8 mouse cellular contexts compared by ENCODE assay signal in the genomic region with DNA sequence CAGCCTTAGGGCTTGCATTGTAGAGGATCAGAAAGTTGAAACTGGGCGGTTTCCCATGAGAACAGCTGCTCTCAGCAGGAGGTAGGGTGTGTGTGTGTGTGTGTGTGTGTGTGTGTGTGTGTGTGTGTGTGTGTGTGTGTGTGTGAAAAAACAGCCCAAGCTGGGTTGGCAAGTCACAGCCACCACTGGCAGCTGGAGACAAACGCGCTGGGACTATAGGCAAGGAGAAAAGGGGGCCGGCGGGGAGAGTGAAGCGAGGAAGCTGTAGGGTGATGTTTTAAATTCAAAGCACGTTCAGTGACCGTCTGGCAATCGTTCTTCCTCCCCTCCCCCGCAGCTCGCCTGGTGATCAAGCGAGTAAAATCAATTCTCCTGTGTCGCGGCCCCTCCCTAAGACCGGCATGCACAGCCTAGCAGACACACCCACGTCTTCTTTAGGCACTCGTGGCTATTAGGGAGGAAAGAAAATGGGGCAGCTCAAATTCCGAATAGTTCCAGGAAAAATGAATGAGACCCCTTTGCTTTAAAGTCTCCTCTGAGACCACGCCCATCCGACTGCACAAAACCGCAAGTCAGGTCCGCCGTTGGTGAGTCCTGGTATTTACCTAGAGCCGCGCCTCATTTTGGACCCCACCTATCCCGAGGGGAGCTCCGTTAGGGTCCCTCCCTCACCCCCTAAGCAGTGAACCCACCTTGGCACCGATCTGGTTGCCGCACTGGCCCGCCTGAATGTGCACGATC. TPM values are rescaled to one million over a fixed set of nuclear protein-coding genes. Genes with fewer than 3 reads are reported as not detected.
DNase-seq lines count a peak whose midpoint lies in the region; ATAC-seq lines count a peak whose summit lies in the region.

No protein-coding gene starts in this region.

- under 1% methylated on average over 31 of the region's 31 CpGs for WGBS in heart, embryonic 16.5 days
- under 1% methylated on average over 29 of the region's 31 CpGs for WGBS in lung, embryonic 15.5 days

- peak overlapping the region; percentile 92 for H3K27ac ChIP-seq in heart, embryonic 16.5 days (ENCODE audit: low read length)
- peak overlapping the region; percentile 58 for H3K27ac ChIP-seq in lung, embryonic 15.5 days

- H3K36me3 ChIP-seq in heart, embryonic 16.5 days (ENCODE audit: control insufficient read depth, insufficient read depth) = no peaks in the 10 kb centered on the region
- H3K36me3 ChIP-seq in lung, embryonic 15.5 days = no peaks in the 10 kb centered on the region

- H3K27me3 ChIP-seq in heart, embryonic 16.5 days (ENCODE audit: control insufficient read depth, insufficient read depth, low read length) = peaks cover 3% of the 10 kb centered on the region
- peaks cover 37% of the 10 kb centered on the region for H3K27me3 ChIP-seq in lung, embryonic 15.5 days

- H3K9ac ChIP-seq in heart, embryonic 16.5 days (ENCODE audit: low read length) = peak overlapping the region; percentile 87
- H3K9ac ChIP-seq in lung, embryonic 15.5 days = peak overlapping the region; percentile 54

- peak; percentile 70 to 75 for DNase-seq in right cerebral cortex, adult 2 months (ENCODE audit: low spot score in 2 of 2)
- no peak for DNase-seq in right cerebral cortex, adult 18-20 months
- peak; percentile 70 for DNase-seq in embryo, embryonic 9.5 days (ENCODE audit: extremely low spot score)
- peak; percentile 68 to 74 for DNase-seq in kidney, postnatal 36 days
- peak; percentile 76 for DNase-seq in retina, embryonic 14.5 days (ENCODE audit: low spot score)

- H3K9me3 ChIP-seq in heart, embryonic 16.5 days (replicated peaks; ENCODE audit: control insufficient read depth, low read length) = no peaks in the 10 kb centered on the region
- no peaks in the 10 kb centered on the region for H3K9me3 ChIP-seq in lung, embryonic 15.5 days

- peaks cover 20% of the 10 kb centered on the region for H3K4me1 ChIP-seq in heart, embryonic 16.5 days (ENCODE audit: control insufficient read depth, insufficient read depth, low read length)
- H3K4me1 ChIP-seq in lung, embryonic 15.5 days = peaks cover 36% of the 10 kb centered on the region

- ATAC-seq in heart, embryonic 16.5 days (replicated peaks; ENCODE audit: extremely low read depth, insufficient read depth, low FRiP score) = no peak; the same call in 1 of the 2 replicates
- peak; percentile 5; the same call in 1 of the 2 replicates for ATAC-seq in lung, embryonic 15.5 days (ENCODE audit: borderline replicate concordance, extremely low read depth, low FRiP score, low TSS enrichment)
- ATAC-seq in erythroid progenitor cell, adult 5-6 weeks (replicated peaks; ENCODE audit: low FRiP score, poor library complexity, severe bottlenecking) = no peak

- H3K4me3 ChIP-seq in heart, embryonic 16.5 days (ENCODE audit: low read length) = peak overlapping the region; percentile 83
- H3K4me3 ChIP-seq in lung, embryonic 15.5 days = peak overlapping the region; percentile 71

- peak overlapping the region; percentile 80 for H3K4me2 ChIP-seq in heart, embryonic 16.5 days (ENCODE audit: low read depth, low read length)
- H3K4me2 ChIP-seq in lung, embryonic 15.5 days = peak overlapping the region; percentile 93

RNA-seq across cellular contexts. Expression of a gene that starts 0.6 kb away (rescaled TPM):
- polyA plus RNA-seq in heart, embryonic 16.5 days (2015; fragmentation: Nextera tagmentation; extraction: Ambion mirVana) = 52.1 and 56.8 TPM in 2 replicates
- 18.0 and 19.7 TPM in 2 replicates for polyA plus RNA-seq in lung, embryonic 15.5 days (2015; fragmentation: Nextera tagmentation; extraction: Ambion mirVana)
- total RNA-seq in erythroid progenitor cell, adult 5-6 weeks (2015; ENCODE audit: low replicate concordance) = not detected in 2 replicates
- 1.4 TPM in 1 of 2 replicates, not detected in the other for total RNA-seq in erythroid progenitor cell, adult 5-6 weeks (2017; ENCODE audit: low replicate concordance)

RNA-seq across cellular contexts. Expression of a gene that starts 33.1 kb away (rescaled TPM):
- 65.3 and 74.1 TPM in 2 replicates for polyA plus RNA-seq in heart, embryonic 16.5 days (2015; fragmentation: Nextera tagmentation; extraction: Ambion mirVana)
- polyA plus RNA-seq in lung, embryonic 15.5 days (2015; fragmentation: Nextera tagmentation; extraction: Ambion mirVana) = 64.3 and 72.7 TPM in 2 replicates
- 3.8 and 10.5 TPM in 2 replicates for total RNA-seq in erythroid progenitor cell, adult 5-6 weeks (2015; ENCODE audit: low replicate concordance)
- total RNA-seq in erythroid progenitor cell, adult 5-6 weeks (2017; ENCODE audit: low replicate concordance) = 4.4 and 36.2 TPM in 2 replicates

RNA-seq across cellular contexts. Expression of a gene that starts 51.8 kb away (rescaled TPM):
- polyA plus RNA-seq in heart, embryonic 16.5 days (2015; fragmentation: Nextera tagmentation; extraction: Ambion mirVana) = 166 and 171 TPM in 2 replicates
- polyA plus RNA-seq in lung, embryonic 15.5 days (2015; fragmentation: Nextera tagmentation; extraction: Ambion mirVana) = 180 and 197 TPM in 2 replicates
- total RNA-seq in erythroid progenitor cell, adult 5-6 weeks (2015; ENCODE audit: low replicate concordance) = 27.7 and 29.6 TPM in 2 replicates
- total RNA-seq in erythroid progenitor cell, adult 5-6 weeks (2017; ENCODE audit: low replicate concordance) = 27.4 and 38.5 TPM in 2 replicates
